Mouse (Mus musculus) natural killer cell, adult 2 months (primary cell): Measurements from ENCODE around the gene Btbd35f18.
"Not testable (repeated sequence)": the region's sequence is repeated elsewhere in the genome, so short reads cannot be mapped to it uniquely, and the experiment has no call there.

Experiments
- DNase-seq, 2 experiments: peaks; one replicate each; pipeline ENCODE4 v3.0.0; 2022; ENCODE audit warnings: low spot score in 2 of 2

The Btbd35f18 gene

GRCm38 (mm10) chrX:3699933-3700332 is at the start of gene Btbd35f18:
Btbd35f18 (plus strand) TSS chrX:3700233.
- DNase-seq: not testable (repeated sequence)
